Mouse (Mus musculus) monocyte, adult 2 months (primary cell): ENCODE data around the gene Hist1h2bh.
"Not testable (repeated sequence)": the region's sequence is repeated elsewhere in the genome, so short reads cannot be mapped to it uniquely, and the experiment has no call there.

Source experiments
- DNase-seq, 2 experiments: peaks; one replicate each; pipeline ENCODE4 v3.0.0; 2022; ENCODE audit warnings: low spot score in 2 of 2, low read depth in 1 of 2

Hist1h2bh gene

GRCm38 (mm10) chr13:23551931-23552914 lies 9.0 kb upstream of the Hist1h2bh start:
- no peak for DNase-seq

- peak; percentile 72 to 78 for DNase-seq
These were observed 8.1 kb upstream of the Hist1h2bh start, which contains the start of gene Hist1h4f for GRCm38 (mm10) chr13:23551146-23551834. Gene Hist1h4f, minus strand, starts transcription at chr13:23551648.

- no peak for DNase-seq
These were observed 7.6 kb upstream of the Hist1h2bh start for GRCm38 (mm10) chr13:23550761-23551145.

GRCm38 (mm10) chr13:23546694-23547093 lies 3.5 kb upstream of the Hist1h2bh start:
- DNase-seq = no peak

- peak in 1 of 2 experiments; percentile 28 for DNase-seq
These were observed 1.6 kb upstream of the Hist1h2bh start for GRCm38 (mm10) chr13:23544787-23545120.

- DNase-seq = peak; percentile 66 to 77
These were observed 984 bp upstream of the Hist1h2bh start, which contains the start of gene Hist1h3f for GRCm38 (mm10) chr13:23543965-23544786. Gene Hist1h3f, plus strand, starts transcription at chr13:23544052.

- DNase-seq = not testable (repeated sequence)
These were observed 789 bp downstream of the Hist1h2bh start for GRCm38 (mm10) chr13:23542225-23542980.

GRCm38 (mm10) chr13:23541497-23541896 lies 1.7 kb downstream of the Hist1h2bh start:
- no peak for DNase-seq

GRCm38 (mm10) chr13:23539821-23540220 lies 3.4 kb downstream of the Hist1h2bh start:
- not testable (repeated sequence) for DNase-seq

GRCm38 (mm10) chr13:23538249-23538648 lies 4.9 kb downstream of the Hist1h2bh start:
- no peak for DNase-seq

- DNase-seq = no peak
These were observed 6.0 kb downstream of the Hist1h2bh start for GRCm38 (mm10) chr13:23537006-23537710.

GRCm38 (mm10) chr13:23536076-23536822 lies 6.9 kb downstream of the Hist1h2bh start:
- DNase-seq = no peak

- DNase-seq = peak; percentile 69 to 74
These were observed 7.8 kb downstream of the Hist1h2bh start, which contains the start of gene Hist1h3g for GRCm38 (mm10) chr13:23535137-23536075. Gene Hist1h3g, plus strand, starts transcription at chr13:23535422.

- DNase-seq = no peak
These were observed 8.6 kb downstream of the Hist1h2bh start for GRCm38 (mm10) chr13:23534368-23535131.

GRCm38 (mm10) chr13:23533560-23534367 lies 9.4 kb downstream of the Hist1h2bh start, which contains the start of gene Hist1h2af:
Gene Hist1h2af, plus strand, starts transcription at chr13:23533906.
- not testable (repeated sequence) for DNase-seq
